Mouse (Mus musculus) lung, embryonic 14.5 days (tissue): ENCODE measurements around the gene Zfp639. TPM values are rescaled to one million over a fixed set of nuclear protein-coding genes. Genes with fewer than 3 reads are reported as not detected.

Experiments used
- ATAC-seq: fragments of 200-750 bp; cut with Nextera tagmentation; 2 replicates; pipeline ENCODE4 v1.8.0; 2017; ENCODE audit warnings: mild to moderate bottlenecking, moderate TSS enrichment, moderate library complexity; ENCODE audit not compliant: insufficient read depth
- DNase-seq: peaks from one replicate; pipeline ENCODE4 v3.0.0-alpha.2; 2015
- H3K27ac ChIP-seq: fragments of 300-500 bp; sonication (generic); 2 replicates; pipeline ENCODE4 v1.5.1; 2014; ENCODE audit warnings: low read depth, mild to moderate bottlenecking, moderate library complexity
- H3K27me3 ChIP-seq: fragments of 300-500 bp; sonication (generic); 2 replicates; pipeline ENCODE4 v1.6.1; 2014; ENCODE audit warnings: low read length, control low read depth; ENCODE audit not compliant: insufficient read depth
- H3K36me3 ChIP-seq: fragments of 300-500 bp; sonication (generic); 2 replicates; pipeline ENCODE4 v1.6.1; 2014; ENCODE audit warnings: control low read depth; ENCODE audit not compliant: insufficient read depth
- H3K4me1 ChIP-seq: fragments of 300-500 bp; sonication (generic); 2 replicates; pipeline ENCODE4 v1.6.1; 2014; ENCODE audit warnings: antibody characterized with exemption, control low read depth; ENCODE audit not compliant: insufficient read depth
- H3K4me2 ChIP-seq: fragments of 300-500 bp; sonication (generic); 2 replicates; pipeline ENCODE4 v1.6.1; 2014; ENCODE audit warnings: mild to moderate bottlenecking
- H3K4me3 ChIP-seq: fragments of 300-500 bp; sonication (generic); 2 replicates; pipeline ENCODE4 v1.5.1; 2014; ENCODE audit warnings: low read depth, low read length
- H3K9ac ChIP-seq: fragments of 300-500 bp; sonication (generic); 2 replicates; pipeline ENCODE4 v1.6.1; 2014
- H3K9me3 ChIP-seq: fragments of 300-500 bp; sonication (generic); 2 replicates; pipeline ENCODE4 v1.6.1; 2016; ENCODE audit warnings: low read depth, low read length, control low read depth
- CTCF ChIP-seq: IDR thresholded peaks from 2 replicates; pipeline ENCODE4 v1.5.1; 2016; ENCODE audit warnings: antibody characterized with exemption, low read depth
- WGBS: fragments of 180-500 bp; shearing (Covaris S2); extraction: QIAGEN DNeasy Blood & Tissue Kit; methylation state at CpG from one replicate; pipeline ENCODE4 v1.1.7; 2014; 5-methylcytosine and 5-hydroxymethylcytosine counted together
- polyA plus RNA-seq: library from polyadenylated mRNA; unstranded; fragments of >200 nt; fragmentation: Nextera tagmentation; extraction: Ambion mirVana; gene quantifications from 2 replicates; pipeline ENCODE4 v1.2.1, GENCODE M21; 2014

Gene Zfp639
- polyA plus RNA-seq, 1 experiment from 2014 or later: 43.0 TPM

- no peak overlapping the region for H3K4me3 ChIP-seq
- TF ChIP-seq CTCF: no peak
- H3K4me2 ChIP-seq: no peak overlapping the region
- no peak overlapping the region for H3K9ac ChIP-seq
- 82% methylated on average over 7 of the region's 7 CpGs for WGBS
- no peaks in the 10 kb centered on the region for H3K27me3 ChIP-seq
- DNase-seq: no peak
- H3K36me3 ChIP-seq: no peaks in the 10 kb centered on the region
- no peaks in the 10 kb centered on the region for H3K9me3 ChIP-seq
- H3K27ac ChIP-seq: no peak overlapping the region
- no peaks in the 10 kb centered on the region for H3K4me1 ChIP-seq
- no peak for ATAC-seq
Observed at GRCm38 (mm10) chr3:32479961-32480360, 30.1 kb upstream of the Zfp639 start.

- no peaks in the 10 kb centered on the region for H3K4me1 ChIP-seq
- H3K4me3 ChIP-seq: no peak overlapping the region
- WGBS: 77% methylated on average over 3 of the region's 3 CpGs
- H3K36me3 ChIP-seq: no peaks in the 10 kb centered on the region
- ATAC-seq: no peak
- no peak for TF ChIP-seq CTCF
- H3K27ac ChIP-seq: no peak overlapping the region
- no peak overlapping the region for H3K9ac ChIP-seq
- H3K4me2 ChIP-seq: no peak overlapping the region
- no peak for DNase-seq
- H3K9me3 ChIP-seq: no peaks in the 10 kb centered on the region
- no peaks in the 10 kb centered on the region for H3K27me3 ChIP-seq
Observed at GRCm38 (mm10) chr3:32483035-32483434, 27.0 kb upstream of the Zfp639 start.

- Histone ChIP-seq H3K9ac (no peak overlapping the region), H3K4me1 (no peaks in the 10 kb centered on the region), H3K27me3 (no peaks in the 10 kb centered on the region), H3K4me2 (no peak overlapping the region), H3K4me3 (no peak overlapping the region), H3K36me3 (no peaks in the 10 kb centered on the region), H3K9me3 (no peaks in the 10 kb centered on the region), H3K27ac (no peak overlapping the region)
- WGBS: 68% methylated on average over 4 of the region's 4 CpGs
- ATAC-seq: no peak
- DNase-seq: no peak
- no peak for TF ChIP-seq CTCF
Observed at GRCm38 (mm10) chr3:32486543-32486942, 23.5 kb upstream of the Zfp639 start.

- no peak for DNase-seq
- Histone ChIP-seq H3K36me3 (no peaks in the 10 kb centered on the region), H3K4me1 (no peaks in the 10 kb centered on the region), H3K9me3 (no peaks in the 10 kb centered on the region), H3K27me3 (no peaks in the 10 kb centered on the region), H3K4me3 (no peak overlapping the region), H3K9ac (no peak overlapping the region), H3K4me2 (no peak overlapping the region), H3K27ac (no peak overlapping the region)
- 76% methylated on average over 6 of the region's 6 CpGs for WGBS
- no peak for TF ChIP-seq CTCF
- ATAC-seq: no peak
Observed at GRCm38 (mm10) chr3:32488172-32488571, 21.9 kb upstream of the Zfp639 start.

DNA sequence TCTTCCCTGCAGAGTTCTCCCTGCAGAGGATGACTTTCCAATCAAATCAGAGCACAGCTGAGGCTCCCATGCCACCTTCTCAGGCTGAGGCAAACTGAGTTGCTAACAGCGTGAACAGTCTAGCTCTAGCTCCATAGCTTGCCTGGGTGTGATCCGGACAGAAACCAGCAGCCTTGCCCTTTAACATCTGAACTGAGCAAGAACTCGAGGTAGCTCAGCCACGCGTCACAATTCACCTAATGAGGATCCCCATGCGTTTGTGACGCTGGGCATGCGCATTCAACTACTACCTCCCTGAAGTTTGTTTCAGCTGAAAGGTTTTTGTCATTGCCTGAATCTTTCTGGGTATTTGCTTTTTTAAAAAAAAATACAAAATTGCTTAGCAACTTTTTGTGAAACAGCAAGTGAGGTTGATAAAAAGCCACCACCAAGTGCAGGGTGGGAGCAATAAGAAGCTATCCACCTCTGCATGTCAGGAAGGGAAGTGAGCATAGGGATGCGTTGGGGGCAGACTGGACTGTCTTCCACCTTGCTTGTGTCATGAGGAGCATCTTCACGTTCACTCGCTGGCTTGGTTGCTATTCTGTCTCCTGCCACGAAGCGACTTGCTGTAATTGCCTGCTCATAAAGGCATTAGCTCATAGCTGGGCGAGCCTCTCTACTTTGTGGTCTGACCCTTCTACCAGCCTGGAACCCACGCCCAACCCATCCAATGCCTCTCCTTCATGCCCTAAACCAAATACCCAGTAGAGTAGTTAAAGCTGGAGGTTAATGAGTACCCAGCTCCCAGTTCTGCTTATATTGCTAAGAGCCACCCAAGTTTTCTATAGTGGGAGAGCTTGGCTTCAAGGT is 19.8 kb upstream of the Zfp639 start:
- Histone ChIP-seq H3K27ac (no peak overlapping the region), H3K9me3 (no peaks in the 10 kb centered on the region), H3K36me3 (no peaks in the 10 kb centered on the region), H3K27me3 (no peaks in the 10 kb centered on the region), H3K4me2 (no peak overlapping the region), H3K4me3 (no peak overlapping the region), H3K9ac (no peak overlapping the region), H3K4me1 (no peaks in the 10 kb centered on the region)
- DNase-seq: no peak
- WGBS: 64% methylated on average over 15 of the region's 15 CpGs
- ATAC-seq: no peak
- TF ChIP-seq CTCF: no peak

- Histone ChIP-seq H3K4me1 (no peaks in the 10 kb centered on the region), H3K27ac (no peak overlapping the region), H3K9me3 (no peaks in the 10 kb centered on the region), H3K27me3 (no peaks in the 10 kb centered on the region), H3K36me3 (no peaks in the 10 kb centered on the region), H3K4me3 (no peak overlapping the region), H3K4me2 (no peak overlapping the region), H3K9ac (no peak overlapping the region)
- DNase-seq (no peak), ATAC-seq (no peak)
- no peak for TF ChIP-seq CTCF
Observed at GRCm38 (mm10) chr3:32490928-32491315, 19.1 kb upstream of the Zfp639 start.

GRCm38 (mm10) chr3:32492097-32493090 is 17.7 kb upstream of the Zfp639 start, which contains the start of gene Kcnmb3:
Kcnmb3 (minus strand) TSS chr3:32492231.
- Histone ChIP-seq H3K27ac (no peak within 1 kb of the TSS), H3K4me3 (no peak within 1 kb of the TSS), H3K4me2 (no peak within 1 kb of the TSS), H3K36me3 (no peaks in the 10 kb centered on the region), H3K4me1 (no peaks in the 10 kb centered on the region), H3K9ac (no peak within 1 kb of the TSS), H3K27me3 (no peaks in the 10 kb centered on the region), H3K9me3 (no peaks in the 10 kb centered on the region)
- 71% methylated on average over 11 of the region's 11 CpGs for WGBS
- DNase-seq (no peak), ATAC-seq (no peak)
- no peak for TF ChIP-seq CTCF
